Mouse (Mus musculus) myocyte (in vitro differentiated cells): ENCODE results near the gene Cask. TPM values are rescaled to one million over a fixed set of nuclear protein-coding genes. Genes with fewer than 3 reads are reported as not detected.

Experiments used
- H3K27me3 ChIP-seq: one replicate; pipeline ENCODE4 v1.6.1; 2011; ENCODE audit not compliant: control insufficient read depth, insufficient read depth, insufficient read length
- H3K36me3 ChIP-seq: one replicate; pipeline ENCODE4 v1.6.1; 2011; ENCODE audit not compliant: control insufficient read depth, insufficient read depth
- H3K4me2 ChIP-seq: one replicate; pipeline ENCODE4 v1.6.1; 2011; ENCODE audit warnings: low read depth, control low read depth
- H3K4me3 ChIP-seq: one replicate; pipeline ENCODE4 v1.5.1; 2011; ENCODE audit warnings: mild to moderate bottlenecking, control low read depth, moderate library complexity
- H3K79me2 ChIP-seq: one replicate; pipeline ENCODE4 v1.6.1; 2011; ENCODE audit not compliant: control insufficient read depth, insufficient read depth
- H3ac ChIP-seq: one replicate; pipeline ENCODE4 v1.6.1; 2011; ENCODE audit not compliant: control insufficient read depth, insufficient read length
- CEBPB ChIP-seq: IDR thresholded peaks from 2 replicates; pipeline ENCODE4 v1.6.1; 2011; ENCODE audit warnings: mild to moderate bottlenecking, moderate library complexity; ENCODE audit not compliant: poor library complexity, insufficient read depth, severe bottlenecking
- E2F4 ChIP-seq: IDR thresholded peaks from one replicate; pipeline ENCODE4 v1.6.1; 2011; ENCODE audit warnings: mild to moderate bottlenecking, control low read depth, moderate library complexity; ENCODE audit not compliant: insufficient read depth
- MAX ChIP-seq: IDR thresholded peaks from one replicate; pipeline ENCODE4 v1.6.1; 2011; ENCODE audit warnings: low read depth, mild to moderate bottlenecking, control low read depth
- MYOD1 ChIP-seq, 3 experiments: IDR thresholded peaks; one replicate each; pipeline ENCODE4 v1.6.1; 2011; ENCODE audit warnings: control low read depth in 2 of 3, low read depth in 2 of 3, mild to moderate bottlenecking in 2 of 3, moderate library complexity in 1 of 3; ENCODE audit not compliant: insufficient read length in 2 of 3, control insufficient read depth in 1 of 3
- MYOG ChIP-seq, 3 experiments: IDR thresholded peaks; one replicate each; pipeline ENCODE4 v1.6.1; 2011; ENCODE audit warnings: control low read depth in 2 of 3, low read depth in 2 of 3, mild to moderate bottlenecking in 2 of 3; ENCODE audit not compliant: insufficient read length in 2 of 3, control insufficient read depth in 1 of 3, insufficient read depth in 1 of 3
- POLR2A ChIP-seq: IDR thresholded peaks from one replicate; pipeline ENCODE4 v1.6.1; 2011; ENCODE audit warnings: low read depth, mild to moderate bottlenecking, control low read depth, moderate library complexity; ENCODE audit not compliant: insufficient read length
- POLR2AphosphoS2 ChIP-seq: IDR thresholded peaks from one replicate; pipeline ENCODE4 v1.6.1; 2011; ENCODE audit warnings: low read depth, control low read depth; ENCODE audit not compliant: insufficient read length
- REST ChIP-seq: IDR thresholded peaks from one replicate; pipeline ENCODE4 v1.6.1; 2011; ENCODE audit warnings: mild to moderate bottlenecking, control low read depth, moderate library complexity; ENCODE audit not compliant: insufficient read depth, insufficient read length
- SRF ChIP-seq: IDR thresholded peaks from one replicate; pipeline ENCODE4 v1.6.1; 2011; ENCODE audit warnings: low read depth; ENCODE audit not compliant: control insufficient read depth, insufficient read length
- TCF12 ChIP-seq: IDR thresholded peaks from one replicate; pipeline ENCODE4 v1.6.1; 2011; ENCODE audit warnings: mild to moderate bottlenecking, control low read depth; ENCODE audit not compliant: poor library complexity, insufficient read depth, severe bottlenecking
- TCF3 ChIP-seq: IDR thresholded peaks from one replicate; pipeline ENCODE4 v1.6.1; 2011; ENCODE audit warnings: low read depth, control low read depth; ENCODE audit not compliant: insufficient read length
- USF1 ChIP-seq: IDR thresholded peaks from one replicate; pipeline ENCODE4 v1.6.1; 2011; ENCODE audit warnings: low read depth, mild to moderate bottlenecking, control low read depth, moderate library complexity
- polyA plus RNA-seq: library from polyadenylated mRNA; unstranded; fragments of >200 nt; fragmentation: generic; extraction: Trizol; gene quantifications from one replicate; pipeline ENCODE4 v1.2.1, GENCODE M21; 2012; ENCODE audit warnings: missing spikeins

The Cask gene
- polyA plus RNA-seq, 1 experiment: 12.0 TPM

DNA sequence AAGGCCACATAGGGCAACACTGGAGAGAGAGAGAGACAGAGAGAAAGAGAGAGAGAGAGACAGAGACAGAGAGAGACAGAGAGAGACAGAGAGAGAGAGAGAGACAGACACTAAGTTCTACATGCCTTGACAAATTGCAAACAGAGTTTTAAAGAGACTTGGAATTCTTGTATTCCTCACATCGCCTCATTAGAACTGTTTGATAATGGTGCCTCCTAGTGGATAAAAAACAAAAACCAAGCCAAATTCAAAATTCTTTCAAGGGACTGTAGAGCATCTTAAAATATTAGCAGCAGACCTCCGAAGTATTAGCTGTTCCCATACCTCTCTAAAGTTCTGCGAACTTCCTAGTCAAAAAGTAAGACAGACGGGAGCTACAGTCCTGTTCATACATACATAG, 159.3 kb downstream of the Cask start:
- H3K27me3 ChIP-seq: no peaks in the 10 kb centered on the region
- no peak for TF ChIP-seq MYOD1 (IDR thresholded peaks at IDR 0.05; ENCODE audit: control insufficient read depth in 1 of 3, insufficient read length in 2 of 3, low read depth in 2 of 3)
- no peaks in the 10 kb centered on the region for H3K36me3 ChIP-seq
- H3K4me3 ChIP-seq: no peak overlapping the region
- H3K4me2 ChIP-seq: no peak overlapping the region
- no peak overlapping the region for H3ac ChIP-seq
- H3K79me2 ChIP-seq: no peaks in the 10 kb centered on the region

DNA sequence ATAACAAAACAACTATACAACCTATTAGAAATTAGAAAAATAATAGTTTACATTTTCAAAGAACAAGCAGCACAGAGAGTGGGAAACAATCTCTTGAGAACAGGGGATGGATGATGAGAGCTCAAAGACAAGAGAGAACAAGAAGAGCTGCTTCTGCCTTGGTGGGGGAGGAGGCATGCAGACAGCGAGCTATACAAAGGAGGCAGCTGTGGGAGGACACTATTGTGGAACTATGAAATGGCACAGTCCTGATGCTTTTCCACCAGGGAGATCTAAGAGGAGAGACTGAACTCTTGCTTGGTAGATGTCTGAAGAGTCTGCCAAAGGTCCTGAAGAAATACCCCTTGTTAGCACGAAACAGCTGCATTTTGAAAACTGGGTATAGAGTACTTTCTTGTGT, 162.8 kb downstream of the Cask start:
- Histone ChIP-seq H3K4me3 (no peak overlapping the region), H3ac (no peak overlapping the region), H3K36me3 (no peaks in the 10 kb centered on the region), H3K4me2 (no peak overlapping the region), H3K27me3 (no peaks in the 10 kb centered on the region), H3K79me2 (no peaks in the 10 kb centered on the region)
- no peak for TF ChIP-seq MYOD1 (IDR thresholded peaks at IDR 0.05; ENCODE audit: control insufficient read depth in 1 of 3, insufficient read length in 2 of 3, low read depth in 2 of 3)
- no peak for TF ChIP-seq E2F4
- TF ChIP-seq POLR2AphosphoS2: no peak
- TF ChIP-seq MYOG (IDR thresholded peaks at IDR 0.05; ENCODE audit: control insufficient read depth in 1 of 3, insufficient read depth in 1 of 3, insufficient read length in 2 of 3, low read depth in 2 of 3): no peak
- TF ChIP-seq CEBPB: no peak
- TF ChIP-seq SRF: no peak
- no peak for TF ChIP-seq TCF3
- no peak for TF ChIP-seq TCF12
- no peak for TF ChIP-seq REST
- TF ChIP-seq USF1: no peak
- no peak for TF ChIP-seq POLR2A
- no peak for TF ChIP-seq MAX

DNA sequence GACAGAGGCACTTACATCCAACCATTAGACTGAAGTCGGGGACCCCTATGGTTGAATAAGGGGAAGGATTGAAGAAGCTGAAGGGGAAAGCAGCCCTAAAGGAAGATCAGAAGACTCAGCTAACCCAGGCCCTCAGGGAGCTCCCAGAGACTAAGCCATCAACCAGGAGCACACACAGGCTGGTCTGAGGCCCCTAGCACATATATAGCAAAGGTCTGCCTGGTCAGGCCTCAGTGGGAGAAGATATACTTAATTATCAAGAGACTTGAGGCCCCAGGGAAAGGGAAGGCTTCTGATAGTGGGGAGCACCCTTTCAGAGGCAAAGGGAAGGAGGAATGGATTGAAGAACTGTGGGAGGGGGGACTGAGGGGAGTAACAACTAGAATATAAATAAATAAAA, 164.6 kb downstream of the Cask start:
- Histone ChIP-seq H3K4me2 (no peak overlapping the region), H3K27me3 (no peaks in the 10 kb centered on the region), H3K36me3 (no peaks in the 10 kb centered on the region), H3K79me2 (no peaks in the 10 kb centered on the region), H3K4me3 (no peak overlapping the region), H3ac (no peak overlapping the region)
- TF ChIP-seq CEBPB (no peak), TCF3 (no peak), POLR2A (no peak), TCF12 (no peak), MAX (no peak), MYOG (IDR thresholded peaks at IDR 0.05; ENCODE audit: control insufficient read depth in 1 of 3, insufficient read depth in 1 of 3, insufficient read length in 2 of 3, low read depth in 2 of 3) (no peak), USF1 (no peak), POLR2AphosphoS2 (no peak), E2F4 (no peak), SRF (no peak), MYOD1 (IDR thresholded peaks at IDR 0.05; ENCODE audit: control insufficient read depth in 1 of 3, insufficient read length in 2 of 3, low read depth in 2 of 3) (no peak), REST (no peak)

DNA sequence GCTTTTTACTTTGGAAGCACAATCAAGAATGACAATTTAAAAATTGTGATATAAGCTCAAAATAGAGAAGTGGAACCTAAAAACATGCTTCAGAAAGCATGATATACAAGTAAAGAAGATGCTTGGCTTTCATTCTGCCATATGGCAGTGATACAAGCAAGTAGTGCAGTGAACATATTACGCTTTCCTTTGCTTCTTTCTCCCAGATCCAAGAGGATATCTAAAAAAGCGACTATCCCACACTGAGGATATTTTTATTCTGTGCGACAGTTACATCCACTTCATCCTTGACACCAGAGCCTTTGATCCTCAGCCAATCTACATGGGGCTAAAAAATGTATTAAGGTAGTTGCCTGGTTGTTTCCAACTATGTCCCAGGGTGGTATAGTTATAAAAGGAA, 169.4 kb downstream of the Cask start:
- no peak overlapping the region for H3K4me2 ChIP-seq
- TF ChIP-seq E2F4 (no peak), REST (no peak)
- H3K36me3 ChIP-seq: no peaks in the 10 kb centered on the region
- no peak overlapping the region for H3K4me3 ChIP-seq
- no peak overlapping the region for H3ac ChIP-seq
- no peaks in the 10 kb centered on the region for H3K79me2 ChIP-seq
- no peaks in the 10 kb centered on the region for H3K27me3 ChIP-seq

DNA sequence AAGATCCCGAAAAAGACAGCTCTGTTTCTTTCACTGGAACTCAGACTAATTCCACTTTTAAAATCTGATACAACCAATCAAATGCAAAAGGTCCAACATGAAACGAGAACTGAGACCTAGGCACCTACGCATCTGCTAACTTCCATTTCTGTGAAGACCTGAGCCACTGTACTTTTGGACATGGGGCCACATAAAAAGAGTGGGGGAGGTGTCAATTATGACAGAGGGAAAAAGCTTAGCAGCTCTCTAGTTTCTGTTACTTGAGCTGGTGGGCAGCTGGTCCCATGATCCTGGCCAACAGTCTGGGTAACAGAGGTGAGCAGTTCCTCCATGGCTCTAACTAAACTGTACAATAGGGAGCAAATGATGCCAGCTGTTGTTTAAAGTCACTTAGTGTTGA, 178.2 kb downstream of the Cask start:
- Histone ChIP-seq H3K27me3 (no peaks in the 10 kb centered on the region), H3K79me2 (no peaks in the 10 kb centered on the region), H3K4me3 (no peak overlapping the region), H3K36me3 (no peaks in the 10 kb centered on the region), H3K4me2 (no peak overlapping the region), H3ac (no peak overlapping the region)
- TF ChIP-seq TCF3: no peak
- peak in 2 of 3 experiments; percentile 30 to 44 for TF ChIP-seq MYOD1 (IDR thresholded peaks at IDR 0.05; ENCODE audit: control insufficient read depth in 1 of 3, insufficient read length in 2 of 3, low read depth in 2 of 3)
- no peak for TF ChIP-seq MAX
- TF ChIP-seq POLR2AphosphoS2: no peak
- peak in 1 of 3 experiments; percentile 57 for TF ChIP-seq MYOG (IDR thresholded peaks at IDR 0.05; ENCODE audit: control insufficient read depth in 1 of 3, insufficient read depth in 1 of 3, insufficient read length in 2 of 3, low read depth in 2 of 3)

DNA sequence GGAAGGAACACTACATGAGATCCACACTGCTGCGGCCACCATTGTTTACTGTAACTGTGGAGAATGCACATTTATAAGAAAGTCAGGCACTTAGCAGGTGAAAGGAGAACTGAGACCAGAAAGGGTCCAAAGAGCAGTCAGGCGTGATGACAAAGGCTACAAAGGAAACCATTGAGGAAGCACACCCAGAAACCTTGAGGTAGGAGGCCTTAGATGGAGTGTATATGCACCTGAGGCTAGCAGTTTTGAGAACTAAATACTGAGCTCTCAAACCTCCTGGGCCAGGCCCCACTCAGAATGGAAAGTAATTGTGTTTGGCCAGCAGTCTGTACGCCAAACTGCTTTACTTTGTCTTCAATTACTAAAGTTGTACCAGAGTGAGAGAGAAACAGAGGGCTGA, 180.8 kb downstream of the Cask start:
- Histone ChIP-seq H3K4me2 (no peak overlapping the region), H3ac (no peak overlapping the region), H3K79me2 (no peaks in the 10 kb centered on the region), H3K36me3 (no peaks in the 10 kb centered on the region), H3K27me3 (no peaks in the 10 kb centered on the region), H3K4me3 (no peak overlapping the region)
- TF ChIP-seq USF1 (no peak), POLR2A (no peak), MYOD1 (IDR thresholded peaks at IDR 0.05; ENCODE audit: control insufficient read depth in 1 of 3, insufficient read length in 2 of 3, low read depth in 2 of 3) (no peak), POLR2AphosphoS2 (no peak), TCF3 (no peak), TCF12 (no peak), E2F4 (no peak), MYOG (IDR thresholded peaks at IDR 0.05; ENCODE audit: control insufficient read depth in 1 of 3, insufficient read depth in 1 of 3, insufficient read length in 2 of 3, low read depth in 2 of 3) (no peak), SRF (no peak), MAX (no peak), REST (no peak), CEBPB (no peak)
